Mouse (Mus musculus) effector memory CD4-positive, alpha-beta T cell, adult 7 months (primary cell): Measurements from ENCODE around the gene Ephx3. TPM values are rescaled to one million over a fixed set of nuclear protein-coding genes. Genes with fewer than 3 reads are reported as not detected.

Experiments
- polyA plus RNA-seq: library from polyadenylated mRNA; unstranded; fragments of 100-300 nt; shearing (Covaris generic); gene quantifications from one replicate; pipeline ENCODE4 v1.2.1, GENCODE M21; 2017

Ephx3 gene
- polyA plus RNA-seq = 0.40 TPM

GRCm38 (mm10) chr17:32188863-32189636 lies at the start of gene Ephx3:
Ephx3 (minus strand) TSS chr17:32189549.

GRCm38 (mm10) chr17:32166687-32167086 lies 22.7 kb downstream of the Ephx3 start, which contains the start of gene Notch3:
Notch3 (minus strand) TSS chr17:32166852.

Other genes with a start within 250 kb of the Ephx3 start
- 38.5 TPM for gene Rrp1b, start 153.4 kb downstream of the Ephx3 start, polyA plus RNA-seq
- gene Hsf2bp, start 153.2 kb downstream of the Ephx3 start, polyA plus RNA-seq = 1.8 TPM
- 0.10 TPM for gene Notch3, start 22.7 kb downstream of the Ephx3 start, polyA plus RNA-seq
- 238 TPM for gene Brd4, start 95.2 kb upstream of the Ephx3 start, polyA plus RNA-seq
- gene Akap8, start 131.7 kb upstream of the Ephx3 start, polyA plus RNA-seq = 211 TPM
- 181 TPM for gene Akap8l, start 161.1 kb upstream of the Ephx3 start, polyA plus RNA-seq
- gene Wiz, start 199.9 kb upstream of the Ephx3 start, polyA plus RNA-seq = 15.8 TPM
- 524 TPM for gene Rasal3, start 214.0 kb upstream of the Ephx3 start, polyA plus RNA-seq
- 34.3 TPM for gene Pglyrp2, start 234.6 kb upstream of the Ephx3 start, polyA plus RNA-seq